Mouse (Mus musculus) adrenal gland, postnatal 4 days (tissue): ENCODE measurements around the gene Cry1. TPM values are rescaled to one million over a fixed set of nuclear protein-coding genes. Genes with fewer than 3 reads are reported as not detected.

Experiments
- DNase-seq, 2 experiments: peaks; one replicate each; pipeline ENCODE4 v3.0.0; 2021 to 2022; ENCODE audit warnings: low spot score in 2 of 2, mixed read lengths in 2 of 2
- long read RNA-seq, 2 experiments: library from polyadenylated mRNA; stranded (forward); transcript quantifications; one replicate each; pipeline ENCODE4 v2.0.0; 2021
- total RNA-seq, 2 experiments: library from RNA; stranded (reverse); gene quantifications; 2 replicates each; pipeline ENCODE4 v1.2.3; 2021

Gene Cry1
- total RNA-seq: 10 to 100 TPM; 18.8 to 19.5 TPM
- long read RNA-seq, experiment 1, transcript Cry1-201 (13 exons, 3,026 nt): major isoform, 18 of 23 reads
- long read RNA-seq, experiment 1, partial matches to known transcripts: 4 of 23 reads
- long read RNA-seq, experiment 1, other reads (novel, unspliced or antisense): 1 of 23 reads
- long read RNA-seq, experiment 2, transcript Cry1-201 (13 exons, 3,026 nt): major isoform, 66 of 72 reads
- long read RNA-seq, experiment 2, partial matches to known transcripts: 1 of 72 reads
- long read RNA-seq, experiment 2, other reads (novel, unspliced or antisense): 5 of 72 reads

DNA sequence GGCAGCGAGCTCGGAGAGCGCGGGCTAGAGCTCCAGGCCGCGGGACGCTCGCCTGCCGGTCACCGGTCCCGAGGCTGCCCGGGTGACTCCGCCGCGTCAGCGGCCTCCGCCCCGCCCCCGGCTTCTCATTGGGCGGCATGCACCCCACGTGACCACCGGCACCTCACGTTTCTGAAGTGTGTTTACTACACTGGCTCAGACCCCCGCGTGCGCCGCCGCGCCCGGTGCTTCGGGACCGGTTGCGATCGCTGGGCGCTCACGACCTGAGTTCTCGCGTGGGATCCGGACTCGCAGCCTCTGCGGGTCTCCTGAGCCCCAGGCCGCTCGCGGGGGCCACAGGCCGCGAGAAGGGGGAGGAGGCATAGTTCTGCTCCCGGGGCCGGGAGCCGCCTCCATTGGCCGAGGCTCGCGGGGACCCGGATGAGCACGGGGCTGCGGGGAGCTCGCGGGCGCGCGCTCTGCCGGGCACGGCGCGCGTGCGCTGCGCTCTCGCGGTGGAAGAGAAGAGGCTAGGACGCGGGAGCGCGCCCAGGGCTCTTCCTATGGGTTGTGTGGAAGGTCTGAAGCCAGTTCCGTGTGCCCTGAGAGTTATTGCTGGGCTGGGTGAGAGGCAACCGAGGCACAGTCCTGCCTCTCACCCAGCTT is at the start of gene Cry1:
TSS of gene Cry1 (minus strand) at position 101 of the 645 bp plus-strand sequence.
- DNase-seq: peak; percentile 93 to 96

DNA sequence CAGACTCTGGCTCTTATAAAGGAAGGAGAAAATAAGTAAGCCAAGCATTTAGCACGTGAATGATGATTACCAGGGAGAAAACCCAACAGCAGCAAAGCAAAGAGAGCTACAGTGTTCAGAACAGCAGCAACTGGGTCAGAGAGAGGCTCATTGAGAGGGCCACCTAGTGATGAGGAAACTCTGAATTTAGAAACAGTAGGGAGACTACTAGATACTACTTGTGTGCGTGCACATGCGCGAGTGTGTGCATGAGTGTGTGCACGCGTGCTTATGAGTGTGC is 36.8 kb upstream of the Cry1 start:
- DNase-seq: no peak

DNA sequence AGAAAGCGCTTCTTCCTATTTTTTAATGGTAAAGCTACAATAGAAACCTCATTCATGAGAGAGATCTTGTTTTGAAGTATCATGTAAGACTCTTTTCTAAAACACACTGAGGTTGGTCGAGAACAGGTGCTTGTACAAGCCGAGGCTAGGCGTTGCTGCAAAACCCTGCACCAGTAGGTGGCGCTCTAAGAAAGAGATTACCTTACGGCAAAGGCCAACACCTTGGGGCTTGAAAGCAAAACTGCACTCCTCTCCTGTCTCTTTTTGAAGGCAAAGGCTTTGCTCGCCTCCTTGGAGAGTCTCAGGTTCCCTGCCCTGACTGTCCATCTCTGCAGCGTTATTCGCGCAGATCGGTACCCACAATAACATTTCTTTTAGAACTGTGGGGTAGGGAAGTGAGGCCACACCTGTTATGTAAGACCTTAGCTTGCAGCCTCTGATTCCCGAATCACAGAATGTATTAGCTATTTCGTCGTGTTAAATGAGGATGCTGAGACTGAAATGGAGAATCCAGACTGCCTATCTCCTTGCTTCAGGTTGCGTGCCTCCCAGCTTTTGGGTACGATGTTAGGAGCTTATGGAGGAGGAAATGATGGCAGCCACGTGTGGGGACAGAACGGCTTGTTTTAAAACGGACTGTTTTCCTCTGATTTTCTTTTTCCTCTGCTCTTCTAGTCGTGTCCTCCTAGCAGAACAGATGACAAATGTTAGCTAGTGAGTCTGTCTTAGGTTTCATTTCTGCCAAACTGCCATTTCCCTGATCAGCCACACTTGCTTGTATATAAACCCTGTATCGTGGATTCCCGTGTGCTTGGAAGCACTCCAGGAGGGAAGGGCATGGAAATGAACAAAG is 36.3 kb upstream of the Cry1 start:
- peak; percentile 43 to 73 for DNase-seq

DNA sequence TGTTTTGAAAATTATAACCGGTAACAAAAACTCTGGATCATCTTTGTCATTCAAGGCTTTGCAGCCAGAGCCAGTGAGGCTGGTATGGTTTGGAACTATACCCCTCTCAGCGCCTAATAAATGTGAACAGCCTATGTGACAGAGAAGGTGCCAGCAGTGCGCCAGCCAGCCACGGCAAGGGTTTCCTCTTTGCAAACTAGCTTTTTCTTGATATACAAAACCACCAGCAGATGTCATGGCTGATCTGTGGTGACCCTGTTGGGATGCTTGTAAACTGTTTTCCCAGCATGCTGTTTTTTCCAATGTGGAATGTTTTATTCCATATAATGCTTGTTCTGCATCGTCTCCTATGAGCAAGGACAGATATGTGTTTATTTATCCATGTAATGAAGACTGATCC is 30.0 kb upstream of the Cry1 start:
- no peak for DNase-seq

DNA sequence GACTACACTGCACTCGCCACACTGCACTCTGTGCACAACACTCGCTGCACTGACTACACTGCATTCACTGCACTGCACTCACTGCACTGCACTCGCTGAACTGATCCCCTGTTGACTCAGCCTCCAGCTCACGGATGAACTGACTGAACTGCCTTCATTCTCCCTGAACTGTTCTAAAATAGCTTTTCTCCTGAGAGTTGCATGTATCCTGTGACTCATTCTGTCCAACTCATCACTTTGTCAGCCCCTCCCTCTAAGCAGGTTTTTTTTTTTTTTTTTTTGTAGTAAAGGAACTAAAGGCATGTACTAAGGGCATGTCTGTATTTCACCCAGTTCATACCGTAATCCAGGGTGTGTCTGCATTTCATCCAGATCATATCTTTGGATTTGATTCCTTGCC is 26.8 kb upstream of the Cry1 start:
- no peak for DNase-seq

DNA sequence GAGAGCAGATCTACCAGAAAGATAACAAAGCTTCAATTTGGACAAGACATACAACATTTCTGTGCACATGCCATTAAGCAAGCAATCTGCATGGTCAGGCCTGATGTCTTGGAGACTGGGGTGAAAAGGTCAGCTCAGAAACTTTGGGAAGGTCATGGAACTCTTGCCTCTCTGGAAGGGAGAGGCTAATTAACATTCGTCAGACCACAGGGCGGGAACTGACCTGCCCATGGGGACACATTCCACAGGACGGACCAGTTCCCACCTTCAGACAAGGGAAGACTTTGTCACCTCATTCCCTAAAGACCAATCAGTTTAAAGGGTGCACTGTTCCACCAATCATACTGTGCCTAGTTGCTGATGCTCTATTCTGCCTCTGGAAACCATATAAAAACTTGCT is 25.3 kb upstream of the Cry1 start:
- DNase-seq: no peak

DNA sequence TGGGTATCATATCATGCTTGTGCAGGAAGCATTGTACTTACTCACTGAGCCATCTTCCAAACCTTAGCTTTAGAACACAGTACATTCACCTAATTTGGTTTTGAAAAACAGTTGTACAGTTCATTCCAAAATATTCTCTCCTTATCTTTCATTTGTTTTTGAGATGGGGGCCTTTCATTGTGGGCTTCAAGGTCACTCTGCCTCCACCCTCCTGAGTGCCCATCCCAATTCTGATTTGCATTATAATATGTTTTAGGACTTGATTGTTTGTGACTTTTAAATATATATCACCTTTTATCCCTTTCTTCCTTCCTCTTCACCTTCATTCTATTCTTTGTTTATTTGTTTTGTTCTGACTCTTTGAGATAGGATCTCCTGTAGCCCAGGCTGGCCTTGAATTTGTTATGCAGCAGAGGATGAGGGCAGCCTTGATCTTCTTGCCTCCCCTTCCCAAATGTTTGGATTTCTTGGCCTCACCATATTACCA is 24.3 kb upstream of the Cry1 start:
- DNase-seq: no peak

DNA sequence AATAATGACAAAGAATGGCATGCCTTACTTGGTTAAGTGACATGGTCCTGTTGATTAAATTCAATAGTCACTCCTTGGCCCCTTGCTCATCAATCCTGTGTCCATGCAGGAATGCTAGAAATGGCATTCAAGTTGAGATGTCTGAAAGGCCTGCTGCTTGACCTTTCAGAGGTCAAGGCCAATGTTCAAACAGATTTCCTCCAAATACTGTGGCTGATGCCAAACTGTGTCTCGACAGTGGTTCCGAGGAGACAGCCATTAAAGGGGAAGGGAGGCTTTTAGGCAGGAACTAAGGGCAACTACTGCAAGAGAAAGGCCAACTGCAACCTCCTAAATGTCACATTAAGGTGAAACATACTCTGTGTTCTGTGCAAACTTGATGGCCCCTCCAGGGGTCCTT is 20.5 kb upstream of the Cry1 start:
- DNase-seq: no peak

DNA sequence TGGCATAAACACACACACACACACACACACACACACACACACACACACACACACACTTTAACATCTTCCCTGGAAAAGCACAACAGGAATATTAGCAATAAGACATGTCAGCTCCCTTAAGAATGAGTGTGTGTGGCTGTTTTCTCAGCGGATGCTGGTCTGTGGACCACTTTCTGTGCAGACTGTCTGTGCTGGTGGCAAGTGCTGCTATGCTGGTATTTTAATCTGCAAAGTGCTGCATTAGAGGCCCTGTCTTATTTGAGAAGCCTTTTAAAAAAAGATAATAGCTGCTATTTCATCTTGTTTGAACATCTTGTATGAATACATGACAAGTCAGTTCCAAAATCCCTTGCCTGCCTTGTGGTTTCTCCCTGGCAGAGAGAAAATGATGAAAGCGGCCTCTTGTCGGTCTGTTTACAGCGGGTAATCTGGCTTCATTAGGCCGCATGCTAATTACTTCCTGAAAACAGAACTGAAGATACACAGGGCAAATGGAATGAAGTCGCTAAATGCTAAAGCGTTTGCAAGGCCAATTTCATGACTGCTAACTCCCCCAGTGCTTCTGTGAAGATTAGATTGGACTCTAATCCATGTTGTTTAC is 19.5 kb upstream of the Cry1 start:
- no peak for DNase-seq

DNA sequence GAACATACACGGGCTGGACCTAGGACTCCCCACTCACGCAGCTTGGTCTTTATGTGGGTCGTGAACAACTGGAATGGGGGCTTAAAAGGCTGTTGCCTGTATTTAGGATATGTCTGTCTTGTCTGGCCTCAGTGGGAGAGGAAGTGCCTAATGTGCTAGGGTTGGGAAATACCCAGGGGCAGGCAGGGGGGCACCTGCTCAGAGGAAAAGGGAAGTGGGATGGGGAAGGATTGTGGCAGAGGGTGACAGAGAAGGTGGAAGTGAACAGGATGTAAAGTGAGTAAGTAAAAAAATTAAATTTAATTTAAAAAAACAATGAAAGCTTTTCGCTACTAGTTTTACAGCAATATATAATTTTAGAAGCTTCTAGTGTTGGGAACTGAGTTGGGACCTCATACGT is 9.7 kb upstream of the Cry1 start:
- DNase-seq: no peak

DNA sequence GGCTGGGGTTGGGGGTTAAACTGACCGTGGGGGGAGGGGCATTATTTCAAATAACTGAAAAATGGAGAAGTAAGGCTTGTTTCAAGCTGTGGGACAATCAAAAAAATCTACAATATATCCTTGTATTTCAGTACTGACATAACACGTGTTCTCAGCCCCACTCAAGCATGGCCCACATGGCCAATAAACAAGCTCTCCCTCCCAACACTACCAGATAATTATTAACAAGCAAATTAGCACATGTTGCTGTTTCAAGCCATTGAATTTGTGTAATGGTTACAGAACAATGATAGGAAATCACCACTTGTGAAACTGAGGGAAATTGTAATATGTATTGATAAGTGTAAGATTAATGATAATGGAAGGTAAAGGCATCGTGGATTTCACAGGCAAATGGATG is 8.5 kb upstream of the Cry1 start:
- no peak for DNase-seq

DNA sequence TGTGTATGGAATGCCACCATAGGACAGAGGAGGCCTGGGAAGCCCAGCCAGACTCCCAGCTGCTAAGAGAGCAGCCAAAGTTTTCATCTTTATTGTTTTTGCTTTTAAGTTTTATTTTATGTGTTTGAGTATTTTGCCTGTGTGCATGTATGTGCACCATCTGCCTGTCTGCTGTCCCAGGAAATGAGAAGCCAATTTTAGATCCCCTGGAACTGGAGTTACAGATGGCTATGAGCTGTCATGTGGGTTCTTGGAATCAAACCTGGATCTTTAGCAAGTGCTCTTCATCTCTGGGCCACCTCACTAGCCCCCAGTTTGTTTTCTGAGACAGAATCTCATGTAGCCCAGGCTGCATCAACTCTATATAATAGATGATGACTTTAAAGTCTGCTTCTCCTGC is 5.8 kb upstream of the Cry1 start:
- no peak for DNase-seq

DNA sequence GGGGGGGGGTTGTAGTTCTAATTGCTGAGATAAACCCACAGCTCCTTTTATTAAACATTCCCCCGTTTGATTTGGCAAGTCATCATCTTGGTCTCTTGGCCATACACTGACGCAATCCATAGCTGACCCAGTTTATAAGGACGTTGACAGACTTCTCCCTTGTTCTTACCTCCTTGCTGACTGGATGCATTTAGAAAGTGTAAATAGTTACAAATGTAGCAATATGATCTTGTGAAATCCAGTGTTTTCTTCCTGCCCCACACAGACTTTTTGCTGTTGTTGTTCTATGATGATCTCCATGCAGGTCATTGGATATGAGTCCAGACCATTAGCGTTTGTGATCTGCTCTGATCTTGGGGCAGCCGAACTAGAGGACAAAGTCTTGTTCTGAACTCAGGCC is 5.1 kb upstream of the Cry1 start:
- no peak for DNase-seq

DNA sequence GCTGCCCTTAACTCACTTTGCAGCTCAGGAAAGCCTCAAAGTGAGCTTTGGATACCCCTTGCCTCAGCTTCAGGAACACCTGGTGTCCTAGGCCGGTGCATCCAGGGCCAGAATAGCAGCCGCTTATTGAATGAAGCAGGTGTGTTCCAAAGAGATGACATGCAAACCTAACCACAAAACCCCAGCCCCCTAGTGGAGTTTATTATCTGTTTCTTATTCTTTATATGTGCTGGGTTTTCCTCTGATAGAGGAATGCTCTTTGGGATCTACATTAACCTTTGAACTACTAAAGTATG is 1.6 kb upstream of the Cry1 start:
- DNase-seq: no peak

DNA sequence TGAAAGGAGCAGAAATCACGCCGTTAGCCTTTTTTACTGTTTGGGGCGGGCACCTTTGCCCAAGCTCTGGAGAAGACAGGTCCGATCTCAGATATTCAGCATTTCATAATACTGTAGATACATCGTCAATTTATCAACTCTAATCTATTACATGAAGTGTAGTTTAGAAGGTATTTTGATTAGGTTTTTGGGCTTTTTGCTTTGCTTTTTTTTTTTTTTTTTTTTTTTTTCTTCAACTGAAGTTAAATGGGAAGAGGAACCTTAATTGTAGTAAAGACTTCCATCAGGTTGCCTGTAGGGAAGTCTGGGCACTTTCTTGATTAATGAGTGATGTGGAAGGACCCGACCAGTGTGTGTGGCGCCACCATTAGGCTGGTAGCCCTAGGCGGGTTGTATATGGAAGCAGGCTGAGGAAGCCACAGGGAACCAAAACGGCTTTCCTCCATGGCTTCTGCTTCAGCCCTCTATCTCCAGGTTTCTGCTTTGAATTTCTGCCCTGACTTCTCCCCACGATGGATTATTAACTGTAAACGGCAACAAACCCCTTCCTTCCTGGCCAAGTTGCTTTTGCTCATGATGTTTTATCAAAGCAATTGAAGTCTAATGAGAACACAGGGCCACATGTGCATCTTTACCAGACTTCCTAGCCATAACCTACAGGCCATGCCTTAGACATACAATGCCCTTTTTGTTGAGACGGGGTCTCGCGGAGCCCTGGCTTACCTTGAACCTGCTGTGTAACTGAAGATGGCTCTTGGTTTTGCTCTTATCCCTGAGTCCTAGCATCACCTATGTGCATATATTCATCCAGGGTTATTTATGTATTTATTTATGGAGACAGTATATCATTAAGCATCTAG is 1.0 kb upstream of the Cry1 start:
- DNase-seq: no peak

DNA sequence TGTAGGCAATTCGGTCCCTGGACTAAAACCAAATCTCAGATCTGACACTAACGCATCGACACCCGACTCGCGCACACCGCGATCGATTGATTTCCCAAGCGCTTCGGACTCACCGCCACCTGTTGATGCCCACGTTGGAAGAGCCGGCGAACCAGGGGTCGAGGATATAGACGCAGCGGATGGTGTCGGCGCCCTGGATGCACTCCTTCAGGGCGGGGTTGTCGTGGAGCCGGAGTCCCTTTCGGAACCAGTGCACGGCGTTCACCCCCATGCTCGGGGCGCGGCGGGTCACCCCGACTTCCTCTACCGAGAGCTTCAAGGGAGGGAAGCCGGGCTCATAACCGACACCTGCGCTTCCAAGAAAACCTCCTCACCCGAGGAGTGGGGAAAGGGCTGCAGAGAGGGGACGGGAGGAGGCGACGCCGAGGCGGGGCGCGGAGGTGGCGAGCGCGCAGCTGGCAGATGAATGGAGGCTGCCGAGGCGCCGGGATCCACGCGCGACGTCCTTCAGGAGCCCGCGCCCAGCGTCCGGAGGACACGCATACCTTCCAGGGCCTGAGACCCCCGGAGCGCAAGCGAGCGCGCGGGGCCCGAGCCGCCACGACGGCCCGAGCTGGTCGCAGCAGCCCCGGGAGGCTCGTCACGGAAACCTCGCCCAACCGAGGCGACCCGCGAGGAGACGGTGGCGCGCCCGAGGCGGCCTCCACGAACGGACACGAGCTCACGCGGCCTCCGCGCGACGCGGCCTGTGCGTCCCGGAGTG is 482 bp downstream of the Cry1 start:
- DNase-seq: peak; percentile 10 to 18

DNA sequence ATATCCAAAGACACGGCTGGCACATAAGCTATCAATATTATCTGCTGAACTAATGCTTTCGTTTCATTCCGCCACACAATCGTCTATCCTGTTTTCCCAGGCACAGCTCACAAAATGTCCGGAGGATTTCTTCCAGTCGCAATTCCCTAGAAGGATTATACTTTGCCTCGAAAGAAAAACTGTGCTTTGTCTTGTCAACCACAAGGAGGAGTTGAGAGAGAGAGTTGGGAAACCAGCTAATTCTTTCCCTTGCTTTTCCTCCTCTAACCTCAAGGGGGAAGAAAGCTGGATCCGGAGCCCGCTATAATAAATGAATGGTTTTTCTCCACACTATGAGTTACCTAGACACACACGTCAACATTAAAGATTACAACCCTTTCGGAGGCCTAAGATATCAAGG is 1.2 kb downstream of the Cry1 start:
- peak in 1 of 2 experiments; percentile 7 for DNase-seq

DNA sequence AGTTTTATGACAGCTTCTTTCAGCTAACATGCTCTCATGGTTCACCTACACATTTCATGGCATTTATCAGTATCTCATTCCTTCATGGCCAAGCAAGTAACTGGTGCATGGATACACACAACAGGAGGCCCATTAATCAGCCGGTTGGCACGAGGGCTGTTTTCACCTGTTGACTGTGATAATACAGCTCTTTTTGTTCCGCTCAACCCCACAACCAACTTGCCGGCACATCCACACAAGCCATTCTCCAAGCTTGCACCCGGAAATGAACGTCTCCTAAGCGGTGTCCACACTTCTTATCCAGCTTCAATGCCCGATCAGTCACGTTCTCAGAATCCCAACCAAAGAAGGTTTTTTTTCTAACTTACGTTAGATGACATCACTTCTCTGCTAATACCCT is 2.1 kb downstream of the Cry1 start:
- DNase-seq: no peak

DNA sequence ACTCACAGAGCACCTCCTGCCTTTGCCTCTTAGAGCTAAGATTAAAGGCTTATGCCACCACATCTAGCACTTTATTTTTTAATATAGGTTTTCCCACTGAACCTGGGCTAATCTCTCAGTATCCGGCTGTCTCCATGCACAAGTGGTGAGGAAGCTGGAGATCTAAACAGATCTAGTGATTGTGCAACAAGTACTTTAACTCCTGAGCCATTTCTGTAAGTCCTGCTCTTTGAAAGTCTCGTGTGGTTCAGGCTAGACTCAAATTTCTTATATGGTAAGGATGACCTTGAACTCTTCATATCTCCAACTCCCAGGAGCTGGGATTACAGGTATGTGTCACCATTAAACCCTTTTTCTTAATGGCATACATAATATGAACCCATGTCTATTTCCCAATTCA is 8.2 kb downstream of the Cry1 start:
- no peak for DNase-seq

DNA sequence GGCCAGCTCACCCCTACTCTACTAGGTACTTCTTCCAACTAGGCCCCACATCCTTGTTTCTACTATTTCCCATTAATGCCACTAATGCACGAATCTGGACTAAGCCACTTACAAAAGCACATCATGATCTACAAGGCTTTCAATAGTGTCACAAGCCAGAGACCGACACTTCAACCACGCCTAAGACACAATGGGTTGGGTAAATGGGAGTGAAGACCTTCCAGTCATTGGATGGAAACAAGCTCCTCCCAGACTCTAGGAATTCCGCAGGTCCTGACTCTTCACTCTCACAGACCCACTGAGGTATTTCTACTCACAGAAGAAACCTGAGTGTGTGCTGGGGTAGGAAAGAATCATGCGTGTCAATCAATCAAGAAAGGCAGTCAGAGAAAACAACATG is 19.6 kb downstream of the Cry1 start:
- no peak for DNase-seq
